Mouse (Mus musculus) E14TG2a.4 (cell line): ENCODE results near the gene Ceacam10.
A peak's percentile ranks its signal among the peaks of the same experiment; 100 is the strongest.

Experiments used
- H3K27me3 ChIP-seq: 2 replicates; pipeline ENCODE4 v1.6.1; 2014; ENCODE audit warnings: low read length, control low read depth; ENCODE audit not compliant: insufficient read depth
- H3K36me3 ChIP-seq: 2 replicates; pipeline ENCODE4 v1.6.1; 2014; ENCODE audit warnings: low read length, control low read depth; ENCODE audit not compliant: insufficient read depth
- H3K4me1 ChIP-seq: replicated peaks from 2 replicates; pipeline ENCODE4 v1.6.1; 2014; ENCODE audit warnings: low read depth, low read length, control low read depth
- H3K4me3 ChIP-seq: replicated peaks from 2 replicates; pipeline ENCODE4 v1.5.1; 2014; ENCODE audit warnings: mild to moderate bottlenecking, low read length
- H3K9me3 ChIP-seq: 2 replicates; pipeline ENCODE4 v1.6.1; 2014; ENCODE audit warnings: low read length, control low read depth
- CTCF ChIP-seq: conservative IDR thresholded peaks from 2 replicates; pipeline ENCODE4 v1.5.1; 2014; ENCODE audit warnings: low read length
- NANOG ChIP-seq: IDR thresholded peaks from 2 replicates; pipeline ENCODE4 v1.6.1; 2014; ENCODE audit warnings: borderline replicate concordance, low read length, mixed read lengths
- POU5F1 ChIP-seq: IDR thresholded peaks from 2 replicates; pipeline ENCODE4 v1.6.1; 2014; ENCODE audit warnings: low read length, borderline replicate concordance

Gene Ceacam10

GRCm38 (mm10) chr7:24771361-24771760 lies 5.6 kb upstream of the Ceacam10 start:
- Histone ChIP-seq H3K4me1 (no peaks in the 10 kb centered on the region), H3K9me3 (peaks cover 24% of the 10 kb centered on the region; the same call in 1 of the 2 replicates), H3K4me3 (no peak overlapping the region), H3K27me3 (no peaks in the 10 kb centered on the region; the same call in 1 of the 2 replicates), H3K36me3 (no peaks in the 10 kb centered on the region)
- TF ChIP-seq NANOG = no peak
- TF ChIP-seq POU5F1 = no peak
- no peak for TF ChIP-seq CTCF

- no peaks in the 10 kb centered on the region for H3K36me3 ChIP-seq
- TF ChIP-seq CTCF (no peak), NANOG (no peak), POU5F1 (no peak)
- H3K27me3 ChIP-seq = no peaks in the 10 kb centered on the region
- H3K4me1 ChIP-seq = peaks cover 13% of the 10 kb centered on the region
- peaks cover 21% of the 10 kb centered on the region; the same call in 1 of the 2 replicates for H3K9me3 ChIP-seq
- H3K4me3 ChIP-seq = no peak overlapping the region
These were observed 3.0 kb upstream of the Ceacam10 start for GRCm38 (mm10) chr7:24773942-24774535.

- peak; percentile 60 for TF ChIP-seq CTCF
- TF ChIP-seq NANOG = no peak
- no peak for TF ChIP-seq POU5F1
- H3K9me3 ChIP-seq = peaks cover 5% of the 10 kb centered on the region; the same call in 1 of the 2 replicates
These were observed 861 bp upstream of the Ceacam10 start for GRCm38 (mm10) chr7:24776145-24776544.

GRCm38 (mm10) chr7:24797918-24798317 lies 20.9 kb downstream of the Ceacam10 start:
- TF ChIP-seq POU5F1 = no peak
- TF ChIP-seq CTCF = peak; percentile 35; the same call in 1 of the 2 replicates
- Histone ChIP-seq H3K4me1 (peaks cover 16% of the 10 kb centered on the region), H3K4me3 (no peak overlapping the region), H3K36me3 (no peaks in the 10 kb centered on the region), H3K9me3 (no peaks in the 10 kb centered on the region), H3K27me3 (0 out of 2 replicates have a peak, but pooled peaks cover 2% of the 10 kb centered on the region)

More at GRCm38 (mm10) chr7:24776145-24776544, 861 bp upstream of the Ceacam10 start:
- Histone ChIP-seq H3K36me3 (no peaks in the 10 kb centered on the region), H3K4me3 (no peak overlapping the region), H3K4me1 (peaks cover 13% of the 10 kb centered on the region), H3K27me3 (no peaks in the 10 kb centered on the region)

GRCm38 (mm10) chr7:24802149-24802767 lies 25.3 kb downstream of the Ceacam10 start:
- Histone ChIP-seq H3K4me3 (no peak overlapping the region), H3K4me1 (peaks cover 27% of the 10 kb centered on the region), H3K36me3 (no peaks in the 10 kb centered on the region), H3K27me3 (no peaks in the 10 kb centered on the region), H3K9me3 (no peaks in the 10 kb centered on the region)
- no peak for TF ChIP-seq CTCF

- Histone ChIP-seq H3K36me3 (no peaks in the 10 kb centered on the region), H3K4me3 (peak overlapping the region; percentile 30; the same call in 1 of the 2 replicates), H3K9me3 (no peaks in the 10 kb centered on the region), H3K27me3 (no peaks in the 10 kb centered on the region), H3K4me1 (peaks cover 43% of the 10 kb centered on the region)
- no peak for TF ChIP-seq POU5F1
- TF ChIP-seq CTCF = no peak
- no peak for TF ChIP-seq NANOG
These were observed 27.8 kb downstream of the Ceacam10 start for GRCm38 (mm10) chr7:24804826-24805225.

- TF ChIP-seq CTCF (no peak), POU5F1 (no peak), NANOG (peak; percentile 89)
- H3K4me3 ChIP-seq = peak overlapping the region; percentile 20
- no peaks in the 10 kb centered on the region for H3K27me3 ChIP-seq
- H3K9me3 ChIP-seq = no peaks in the 10 kb centered on the region
- H3K36me3 ChIP-seq = no peaks in the 10 kb centered on the region
- H3K4me1 ChIP-seq = peaks cover 44% of the 10 kb centered on the region
These were observed 32.0 kb downstream of the Ceacam10 start for GRCm38 (mm10) chr7:24809041-24809440.

- Histone ChIP-seq H3K4me1 (peaks cover 21% of the 10 kb centered on the region), H3K36me3 (no peaks in the 10 kb centered on the region), H3K27me3 (0 out of 2 replicates have a peak, but pooled peaks cover 2% of the 10 kb centered on the region), H3K9me3 (no peaks in the 10 kb centered on the region), H3K4me3 (0 out of 2 replicates have a peak overlapping the region, but pooled peaks have one; percentile 0)
- TF ChIP-seq CTCF (peak; percentile 85), NANOG (no peak)
These were observed 40.5 kb downstream of the Ceacam10 start for GRCm38 (mm10) chr7:24817502-24817901.
